Mouse (Mus musculus) E14TG2a.4 (cell line): ENCODE results near the gene Mbd3l1.

Experiments used
- CTCF ChIP-seq: conservative IDR thresholded peaks from 2 replicates; pipeline ENCODE4 v1.5.1; 2014; ENCODE audit warnings: low read length
- NANOG ChIP-seq: IDR thresholded peaks from 2 replicates; pipeline ENCODE4 v1.6.1; 2014; ENCODE audit warnings: borderline replicate concordance, low read length, mixed read lengths
- POU5F1 ChIP-seq: IDR thresholded peaks from 2 replicates; pipeline ENCODE4 v1.6.1; 2014; ENCODE audit warnings: low read length, borderline replicate concordance

DNA sequence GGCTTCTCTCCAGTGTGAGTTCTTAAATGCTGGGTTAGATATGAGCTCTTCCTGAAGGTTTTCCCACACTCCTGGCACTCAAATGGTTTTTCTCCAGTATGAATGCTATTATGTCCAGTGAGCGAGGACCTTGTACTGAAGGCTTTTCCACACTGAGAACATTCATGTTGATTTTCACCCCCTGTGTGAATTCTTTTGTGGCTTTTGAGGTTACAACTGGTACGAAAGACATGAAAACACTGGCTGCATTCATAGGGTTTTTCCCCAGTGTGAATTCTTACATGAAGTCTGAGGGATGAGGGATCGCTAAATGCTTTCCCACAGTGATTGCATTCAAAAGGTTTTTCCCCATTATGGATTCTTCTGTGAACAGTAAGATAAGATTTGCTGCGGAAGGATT lies 21.6 kb upstream of the Mbd3l1 start:
- TF ChIP-seq CTCF (no peak), NANOG (no peak), POU5F1 (no peak)
